Mouse (Mus musculus) midbrain, embryonic 13.5 days (tissue): ENCODE measurements at regions not wholly inside any gene's neighbourhood (a gene's known extent, or its start where the extent isn't known, plus 50 kb on each side); places are given as distances from the start of the nearest gene placed in this dataset.

Source experiments
- ATAC-seq: fragments of 200-750 bp; cut with Nextera tagmentation; 2 replicates; pipeline ENCODE4 v1.8.0; 2017; ENCODE audit warnings: mild to moderate bottlenecking, moderate TSS enrichment, moderate library complexity
- H3K27ac ChIP-seq: fragments of 300-500 bp; sonication (generic); 2 replicates; pipeline ENCODE4 v1.5.1; 2015; ENCODE audit warnings: inconsistent platforms, mild to moderate bottlenecking, moderate library complexity
- H3K27me3 ChIP-seq: fragments of 300-500 bp; sonication (generic); 2 replicates; pipeline ENCODE4 v1.6.1; 2015; ENCODE audit warnings: mild to moderate bottlenecking, inconsistent platforms
- H3K36me3 ChIP-seq: fragments of 300-500 bp; sonication (generic); 2 replicates; pipeline ENCODE4 v1.6.1; 2015; ENCODE audit warnings: mild to moderate bottlenecking, inconsistent platforms
- H3K4me1 ChIP-seq: fragments of 300-500 bp; sonication (generic); replicated peaks from 2 replicates; pipeline ENCODE4 v1.6.1; 2015; ENCODE audit warnings: inconsistent platforms
- H3K4me2 ChIP-seq: fragments of 300-500 bp; sonication (generic); replicated peaks from 2 replicates; pipeline ENCODE4 v1.6.1; 2015; ENCODE audit warnings: moderate library complexity, mild to moderate bottlenecking, inconsistent platforms
- H3K4me3 ChIP-seq: fragments of 300-500 bp; sonication (generic); replicated peaks from 2 replicates; pipeline ENCODE4 v1.5.1; 2015; ENCODE audit warnings: mild to moderate bottlenecking, inconsistent platforms
- H3K9ac ChIP-seq: fragments of 300-500 bp; sonication (generic); replicated peaks from 2 replicates; pipeline ENCODE4 v1.6.1; 2015; ENCODE audit warnings: mild to moderate bottlenecking, inconsistent platforms
- H3K9me3 ChIP-seq: fragments of 300-500 bp; sonication (generic); 2 replicates; pipeline ENCODE4 v1.6.1; 2016; ENCODE audit warnings: mild to moderate bottlenecking, inconsistent platforms
- WGBS: fragments of 180-500 bp; shearing (Covaris S2); methylation state at CpG from one replicate; pipeline ENCODE4 v1.1.7; 2015; 5-methylcytosine and 5-hydroxymethylcytosine counted together

- 73% methylated on average over 3 of the region's 3 CpGs for WGBS
- peaks cover 5% of the 10 kb centered on the region; the same call in 1 of the 2 replicates for H3K4me1 ChIP-seq
- no peak overlapping the region for H3K27ac ChIP-seq
- H3K27me3 ChIP-seq = peaks cover 43% of the 10 kb centered on the region
- no peak overlapping the region for H3K4me2 ChIP-seq
- H3K9me3 ChIP-seq = no peaks in the 10 kb centered on the region
- no peak overlapping the region for H3K9ac ChIP-seq
- ATAC-seq = no peak
- H3K36me3 ChIP-seq = no peaks in the 10 kb centered on the region
- H3K4me3 ChIP-seq = no peak overlapping the region
Measured at GRCm38 (mm10) chr1:13859723-13860122, 2233.4 kb downstream of the 4930444P10Rik start.

GRCm38 (mm10) chr1:13858371-13859018 lies 2234.6 kb downstream of the 4930444P10Rik start:
- peaks cover 40% of the 10 kb centered on the region for H3K27me3 ChIP-seq
- H3K36me3 ChIP-seq = no peaks in the 10 kb centered on the region
- H3K9me3 ChIP-seq = no peaks in the 10 kb centered on the region
- whole genome bisulfite sequencing = 46% methylated on average over 6 of the region's 6 CpGs
- H3K4me1 ChIP-seq = peaks cover 5% of the 10 kb centered on the region; the same call in 1 of the 2 replicates
- no peak overlapping the region for H3K4me2 ChIP-seq
- H3K27ac ChIP-seq = no peak overlapping the region
- H3K9ac ChIP-seq = no peak overlapping the region
- ATAC-seq = no peak
- no peak overlapping the region for H3K4me3 ChIP-seq

- no peaks in the 10 kb centered on the region for H3K9me3 ChIP-seq
- H3K27me3 ChIP-seq = peaks cover 31% of the 10 kb centered on the region
- ATAC-seq = no peak
- H3K36me3 ChIP-seq = no peaks in the 10 kb centered on the region
- 90% methylated on average over 2 of the region's 2 CpGs for WGBS
- H3K4me1 ChIP-seq = peaks cover 5% of the 10 kb centered on the region; the same call in 1 of the 2 replicates
- H3K27ac ChIP-seq = no peak overlapping the region
- H3K4me3 ChIP-seq = no peak overlapping the region
- H3K9ac ChIP-seq = no peak overlapping the region
- H3K4me2 ChIP-seq = no peak overlapping the region
Measured at GRCm38 (mm10) chr1:13856998-13857397, 2236.1 kb downstream of the 4930444P10Rik start.

GRCm38 (mm10) chr1:13851144-13851543 lies 2242.0 kb downstream of the 4930444P10Rik start:
- no peak for ATAC-seq
- H3K27ac ChIP-seq = no peak overlapping the region
- peaks cover 6% of the 10 kb centered on the region for H3K27me3 ChIP-seq
- no peaks in the 10 kb centered on the region for H3K4me1 ChIP-seq
- H3K4me2 ChIP-seq = no peak overlapping the region
- H3K4me3 ChIP-seq = no peak overlapping the region
- H3K9me3 ChIP-seq = no peaks in the 10 kb centered on the region
- no peak overlapping the region for H3K9ac ChIP-seq
- WGBS = 89% methylated on average over 5 of the region's 5 CpGs
- H3K36me3 ChIP-seq = no peaks in the 10 kb centered on the region

GRCm38 (mm10) chr1:13849071-13849470 lies 2244.1 kb downstream of the 4930444P10Rik start:
- H3K4me1 ChIP-seq = no peaks in the 10 kb centered on the region
- no peaks in the 10 kb centered on the region for H3K9me3 ChIP-seq
- H3K4me3 ChIP-seq = no peak overlapping the region
- WGBS = 76% methylated on average over 4 of the region's 4 CpGs
- no peak for ATAC-seq
- H3K4me2 ChIP-seq = no peak overlapping the region
- H3K36me3 ChIP-seq = no peaks in the 10 kb centered on the region
- no peaks in the 10 kb centered on the region for H3K27me3 ChIP-seq
- H3K27ac ChIP-seq = no peak overlapping the region
- no peak overlapping the region for H3K9ac ChIP-seq

GRCm38 (mm10) chr1:13846336-13846865 lies 2246.7 kb downstream of the 4930444P10Rik start:
- no peak for ATAC-seq

GRCm38 (mm10) chr1:13840309-13840622 lies 2252.9 kb downstream of the 4930444P10Rik start:
- H3K4me1 ChIP-seq = no peaks in the 10 kb centered on the region; the same call in 1 of the 2 replicates
- H3K9ac ChIP-seq = no peak overlapping the region
- H3K4me2 ChIP-seq = no peak overlapping the region
- H3K4me3 ChIP-seq = no peak overlapping the region
- no peak overlapping the region for H3K27ac ChIP-seq
- H3K9me3 ChIP-seq = no peaks in the 10 kb centered on the region
- H3K36me3 ChIP-seq = no peaks in the 10 kb centered on the region
- H3K27me3 ChIP-seq = no peaks in the 10 kb centered on the region
- ATAC-seq = no peak
- 90% methylated on average over 1 of the region's 1 CpGs for WGBS

More at GRCm38 (mm10) chr1:13846336-13846865, 2246.7 kb downstream of the 4930444P10Rik start:
- no peaks in the 10 kb centered on the region for H3K4me1 ChIP-seq
- H3K36me3 ChIP-seq = no peaks in the 10 kb centered on the region
- no peak overlapping the region for H3K4me2 ChIP-seq
- no peaks in the 10 kb centered on the region for H3K27me3 ChIP-seq
- 71% methylated on average over 15 of the region's 15 CpGs for WGBS
- no peak overlapping the region for H3K4me3 ChIP-seq
- H3K27ac ChIP-seq = no peak overlapping the region
- no peaks in the 10 kb centered on the region for H3K9me3 ChIP-seq
- H3K9ac ChIP-seq = no peak overlapping the region

GRCm38 (mm10) chr1:13839619-13840308 lies 2253.4 kb downstream of the 4930444P10Rik start:
- no peak overlapping the region for H3K9ac ChIP-seq
- no peaks in the 10 kb centered on the region for H3K36me3 ChIP-seq
- H3K27ac ChIP-seq = no peak overlapping the region
- H3K27me3 ChIP-seq = no peaks in the 10 kb centered on the region
- no peak overlapping the region for H3K4me3 ChIP-seq
- WGBS = 65% methylated on average over 11 of the region's 11 CpGs
- no peak overlapping the region for H3K4me2 ChIP-seq
- no peaks in the 10 kb centered on the region for H3K9me3 ChIP-seq
- H3K4me1 ChIP-seq = peaks cover 5% of the 10 kb centered on the region; the same call in 1 of the 2 replicates
- ATAC-seq = no peak

GRCm38 (mm10) chr1:13834860-13835840 lies 2258.0 kb downstream of the 4930444P10Rik start:
- Histone ChIP-seq H3K9me3 (no peaks in the 10 kb centered on the region), H3K4me3 (no peak overlapping the region), H3K36me3 (no peaks in the 10 kb centered on the region), H3K27me3 (0 out of 2 replicates have a peak, but pooled peaks cover 7% of the 10 kb centered on the region), H3K4me2 (no peak overlapping the region), H3K9ac (no peak overlapping the region), H3K27ac (no peak overlapping the region), H3K4me1 (peaks cover 5% of the 10 kb centered on the region; the same call in 1 of the 2 replicates)
- WGBS = 43% methylated on average over 12 of the region's 12 CpGs
- peak; percentile 82 for ATAC-seq

- ATAC-seq = no peak
- H3K9ac ChIP-seq = no peak overlapping the region
- no peaks in the 10 kb centered on the region for H3K4me1 ChIP-seq
- no peak overlapping the region for H3K27ac ChIP-seq
- no peaks in the 10 kb centered on the region for H3K27me3 ChIP-seq
- H3K9me3 ChIP-seq = no peaks in the 10 kb centered on the region
- no peak overlapping the region for H3K4me2 ChIP-seq
- H3K4me3 ChIP-seq = no peak overlapping the region
- 53% methylated on average over 4 of the region's 4 CpGs for WGBS
- no peaks in the 10 kb centered on the region for H3K36me3 ChIP-seq
Measured at GRCm38 (mm10) chr1:13807786-13808185, 2285.3 kb downstream of the 4930444P10Rik start.

GRCm38 (mm10) chr1:13800460-13800859 lies 2292.7 kb downstream of the 4930444P10Rik start:
- H3K36me3 ChIP-seq = no peaks in the 10 kb centered on the region
- H3K27ac ChIP-seq = no peak overlapping the region
- H3K4me3 ChIP-seq = no peak overlapping the region
- WGBS = 81% methylated on average over 1 of the region's 1 CpGs
- H3K9me3 ChIP-seq = no peaks in the 10 kb centered on the region
- H3K4me1 ChIP-seq = no peaks in the 10 kb centered on the region
- no peaks in the 10 kb centered on the region for H3K27me3 ChIP-seq
- H3K9ac ChIP-seq = no peak overlapping the region
- H3K4me2 ChIP-seq = no peak overlapping the region
- no peak for ATAC-seq
